Mouse (Mus musculus): ENCODE measurements around the gene Orc2. TPM values are rescaled to one million over a fixed set of nuclear protein-coding genes. Genes with fewer than 3 reads are reported as not detected.

Gene Orc2
- total and polyA plus RNA-seq, 3 experiments = 48.6 to 151 (median 99.1) TPM

- dilution Hi-C loops (cut with MboI; ENCODE audit: extremely low pct_ligation_motif_present, extremely low pct_unique_long_range_greater_than_20kb, low sequenced_read_pairs) (no loop called here), in situ Hi-C loops (cut with MboI; ENCODE audit: low pct_ligation_motif_present, low pct_unique_long_range_greater_than_20kb, low sequenced_read_pairs) (no loop called here)
- Histone ChIP-seq H3K4me2 (ENCODE audit: insufficient read depth, low read depth, poor library complexity, severe bottlenecking) (no peak overlapping the region), H3K9ac (ENCODE audit: insufficient read depth, low read depth) (no peak overlapping the region), H3K27me3 (replicated peaks) (no peaks in the 10 kb centered on the region), H3K4me1 (ENCODE audit: control insufficient read depth in 1 of 2, insufficient read depth in 2 of 2) (peaks cover 6 to 40% of the 10 kb centered on the region in 2 experiments; a peak in 3 of 4 replicates), H3K79me2 (replicated peaks; ENCODE audit: control insufficient read depth, extremely low read depth, insufficient read depth, poor library complexity, severe bottlenecking) (peaks cover 72% of the 10 kb centered on the region), H3K4me3 (replicated peaks in 1 of 3; ENCODE audit: low read depth in 2 of 3, low read length in 2 of 3, poor library complexity in 1 of 3) (no peak overlapping the region), H3K27ac (ENCODE audit: insufficient read depth, low read depth) (no peak overlapping the region), H3K36me3 (replicated peaks in 1 of 2; ENCODE audit: control insufficient read depth in 1 of 2, insufficient read depth in 1 of 2, low read length in 1 of 2) (peaks cover 46 to 62% of the 10 kb centered on the region in 2 experiments), H3K9me3 (replicated peaks; ENCODE audit: low read length) (no peaks in the 10 kb centered on the region)
- TF ChIP-seq UBTF (IDR thresholded peaks at IDR 0.05; ENCODE audit: low read depth, low read length) (no peak), MEF2A (IDR thresholded peaks at IDR 0.05; ENCODE audit: borderline replicate concordance, low read depth, low read length) (no peak), JUN (IDR thresholded peaks at IDR 0.05; ENCODE audit: insufficient read depth, low read depth, low read length) (no peak), KAT2A (IDR thresholded peaks at IDR 0.05; ENCODE audit: insufficient replicate concordance, low read length) (no peak), NELFE (IDR thresholded peaks at IDR 0.05; ENCODE audit: low read depth, low read length) (no peak), MAFK (IDR thresholded peaks at IDR 0.05; ENCODE audit: insufficient replicate concordance, low read length) (no peak), ETS1 (conservative IDR thresholded peaks at IDR 0.05; ENCODE audit: low read depth, low read length) (no peak), ZC3H11A (IDR thresholded peaks at IDR 0.05; ENCODE audit: low read depth, low read length) (no peak), PAX5 (IDR thresholded peaks at IDR 0.05; ENCODE audit: low read length) (no peak), POLR2A (IDR thresholded peaks at IDR 0.05; ENCODE audit: low read depth, low read length) (no peak), ZMIZ1 (IDR thresholded peaks at IDR 0.05; ENCODE audit: low read depth, low read length) (no peak), HCFC1 (IDR thresholded peaks at IDR 0.05; ENCODE audit: low read depth, low read length) (no peak), MAX (IDR thresholded peaks at IDR 0.05; ENCODE audit: low read length) (no peak), NRF1 (IDR thresholded peaks at IDR 0.05; ENCODE audit: low read depth, low read length) (no peak), SIN3A (IDR thresholded peaks at IDR 0.05; ENCODE audit: low read length) (no peak)
- DNase-seq (ENCODE audit: extremely low read depth) = no peak
These were observed 84.9 kb downstream of the Orc2 start for GRCm38 (mm10) chr1:58420032-58420431.

- no peak overlapping the region for H3K9ac ChIP-seq (ENCODE audit: insufficient read depth, low read depth)
- no peak for DNase-seq (ENCODE audit: extremely low read depth)
- TF ChIP-seq MXI1 (IDR thresholded peaks at IDR 0.05; ENCODE audit: low read depth, low read length) = no peak
- no peak for TF ChIP-seq MEF2A (IDR thresholded peaks at IDR 0.05; ENCODE audit: borderline replicate concordance, low read depth, low read length)
- TF ChIP-seq MAX (IDR thresholded peaks at IDR 0.05; ENCODE audit: low read length) = no peak
- TF ChIP-seq E2F4 (IDR thresholded peaks at IDR 0.05; ENCODE audit: insufficient replicate concordance, low read depth, low read length) = no peak
- no peak for TF ChIP-seq ZNF384 (IDR thresholded peaks at IDR 0.05; ENCODE audit: low read depth, low read length)
- TF ChIP-seq TBP (conservative IDR thresholded peaks at IDR 0.05; ENCODE audit: low read depth, low read length) = no peak
- TF ChIP-seq EP300 (IDR thresholded peaks at IDR 0.05; ENCODE audit: low read length) = no peak
- TF ChIP-seq ZC3H11A (IDR thresholded peaks at IDR 0.05; ENCODE audit: low read depth, low read length) = no peak
- no peak for TF ChIP-seq MAZ (IDR thresholded peaks at IDR 0.05; ENCODE audit: low read depth, low read length)
- no peak for TF ChIP-seq RAD21 (IDR thresholded peaks at IDR 0.05; ENCODE audit: low read depth, low read length)
- no peak for TF ChIP-seq USF2 (conservative IDR thresholded peaks at IDR 0.05; ENCODE audit: low read depth, low read length)
- TF ChIP-seq TCF12 (IDR thresholded peaks at IDR 0.05; ENCODE audit: low read depth, low read length) = no peak
- TF ChIP-seq JUN (IDR thresholded peaks at IDR 0.05; ENCODE audit: insufficient read depth, low read depth, low read length) = no peak
- no peak for TF ChIP-seq SMC3 (IDR thresholded peaks at IDR 0.05; ENCODE audit: low read depth, low read length)
- TF ChIP-seq CHD1 (IDR thresholded peaks at IDR 0.05; ENCODE audit: low read depth, low read length) = no peak
- no peak for TF ChIP-seq ZKSCAN1 (IDR thresholded peaks at IDR 0.05; ENCODE audit: borderline replicate concordance, low read depth, low read length)
- TF ChIP-seq ELF1 (IDR thresholded peaks at IDR 0.05; ENCODE audit: low read depth, low read length) = no peak
- no peak for TF ChIP-seq CHD2 (IDR thresholded peaks at IDR 0.05; ENCODE audit: low read length)
- peaks cover 73 to 92% of the 10 kb centered on the region in 2 experiments for H3K36me3 ChIP-seq (replicated peaks in 1 of 2; ENCODE audit: control insufficient read depth in 1 of 2, insufficient read depth in 1 of 2, low read length in 1 of 2)
- dilution Hi-C loops (cut with MboI; ENCODE audit: extremely low pct_ligation_motif_present, extremely low pct_unique_long_range_greater_than_20kb, low sequenced_read_pairs) = no loop called here
- no peak overlapping the region for H3K4me3 ChIP-seq (replicated peaks in 1 of 3; ENCODE audit: low read depth in 2 of 3, low read length in 2 of 3, poor library complexity in 1 of 3)
- in situ Hi-C loops (cut with MboI; ENCODE audit: low pct_ligation_motif_present, low pct_unique_long_range_greater_than_20kb, low sequenced_read_pairs) = no loop called here
- peaks cover 2 to 25% of the 10 kb centered on the region in 2 experiments; a peak in 3 of 4 replicates for H3K4me1 ChIP-seq (ENCODE audit: control insufficient read depth in 1 of 2, insufficient read depth in 2 of 2)
- H3K4me2 ChIP-seq (ENCODE audit: insufficient read depth, low read depth, poor library complexity, severe bottlenecking) = no peak overlapping the region
- H3K79me2 ChIP-seq (replicated peaks; ENCODE audit: control insufficient read depth, extremely low read depth, insufficient read depth, poor library complexity, severe bottlenecking) = peaks cover 46% of the 10 kb centered on the region
- H3K27me3 ChIP-seq (replicated peaks) = no peaks in the 10 kb centered on the region
- no peak overlapping the region for H3K27ac ChIP-seq (ENCODE audit: insufficient read depth, low read depth)
- H3K9me3 ChIP-seq (replicated peaks; ENCODE audit: low read length) = no peaks in the 10 kb centered on the region
These were observed 88.9 kb downstream of the Orc2 start for GRCm38 (mm10) chr1:58416048-58416447.
